Mouse (Mus musculus) ES-Bruce4 (cell line): ENCODE results near the gene Kdm4c.

Experiments used
- EP300 ChIP-seq: IDR thresholded peaks from 2 replicates; pipeline ENCODE4 v1.6.1; 2011; ENCODE audit warnings: low read depth, low read length; ENCODE audit not compliant: insufficient read depth
- POLR2A ChIP-seq: IDR thresholded peaks from one replicate; pipeline ENCODE4 v1.8.1; 2011; ENCODE audit warnings: low read length; ENCODE audit not compliant: insufficient read depth

GRCm38 (mm10) chr4:74287851-74288250 lies 45.6 kb downstream of the Kdm4c start:
- no peak for TF ChIP-seq POLR2A
- TF ChIP-seq EP300 = no peak
